Mouse (Mus musculus): ENCODE results near the gene Frat1. TPM values are rescaled to one million over a fixed set of nuclear protein-coding genes. Genes with fewer than 3 reads are reported as not detected.
A peak's percentile ranks its signal among the peaks of the same experiment; 100 is the strongest.
"Not testable (repeated sequence)": the region's sequence is repeated elsewhere in the genome, so short reads cannot be mapped to it uniquely, and the experiment has no call there.

Frat1 gene
- total and polyA plus RNA-seq, 3 experiments: 1.3 to 3.9 (median 2.5) TPM

GRCm38 (mm10) chr19:41847091-41847581 is 17.4 kb downstream of the Frat1 start:
- peak overlapping the region; percentile 99 for H3K27ac ChIP-seq
- WGBS: 0% methylated on average over 64 of the region's 64 CpGs

DNA sequence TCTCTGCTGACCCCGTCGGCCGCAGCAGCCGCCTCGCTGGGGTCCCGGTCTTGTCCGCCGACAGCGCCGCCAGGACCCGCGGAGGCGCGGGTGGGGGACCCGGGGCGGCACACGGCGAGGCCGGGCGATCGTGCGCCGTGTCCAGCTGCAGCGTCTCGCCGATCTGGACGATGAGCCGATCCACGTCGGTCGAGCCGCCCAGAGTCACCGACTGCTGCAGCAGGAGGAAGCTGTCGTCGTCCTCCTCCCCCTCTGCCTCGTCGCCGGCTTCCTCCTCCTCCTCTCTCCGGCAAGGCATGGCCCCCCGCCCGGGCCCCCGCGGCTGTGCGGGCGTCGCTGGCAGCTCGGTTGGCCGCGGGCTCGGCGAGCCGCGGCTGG is 17.8 kb downstream of the Frat1 start:
- not testable (repeated sequence) for H3K79me2 ChIP-seq (replicated peaks; ENCODE audit: control insufficient read depth, insufficient read depth, low read length); DNase-seq; H3K4me1 ChIP-seq (ENCODE audit: control insufficient read depth, insufficient read depth, low read length); H3K36me3 ChIP-seq (ENCODE audit: control insufficient read depth, insufficient read depth, low read length); H3K27me3 ChIP-seq (ENCODE audit: control insufficient read depth, insufficient read depth, low read length)
- WGBS: under 1% methylated on average over 53 of the region's 53 CpGs
- Histone ChIP-seq H3K27ac (peak overlapping the region; percentile 99), H3K4me3 (peak overlapping the region; percentile 81), H3K9ac (ENCODE audit: low read depth, low read length) (peak overlapping the region; percentile 88)
- intact Hi-C loops (cut with DNase I): loop anchor here (2.0 to 5.0 kb wide), 2 partner anchors 65 to 69 kb away; partner anchors contain the start of gene Pgam1

More at GRCm38 (mm10) chr19:41847091-41847581, 17.4 kb downstream of the Frat1 start:
- H3K4me1 ChIP-seq (ENCODE audit: control insufficient read depth, insufficient read depth, low read length): peaks cover 4% of the 10 kb centered on the region
- H3K27me3 ChIP-seq (ENCODE audit: control insufficient read depth, insufficient read depth, low read length): no peaks in the 10 kb centered on the region
- H3K9ac ChIP-seq (ENCODE audit: low read depth, low read length): peak overlapping the region; percentile 88
- peak overlapping the region; percentile 81 for H3K4me3 ChIP-seq
- intact Hi-C loops (cut with DNase I): loop anchor here (2.0 to 5.0 kb wide), 2 partner anchors 65 to 68 kb away; partner anchors contain the start of gene Pgam1
- peak; percentile 63 to 73 for DNase-seq
- H3K79me2 ChIP-seq (replicated peaks; ENCODE audit: control insufficient read depth, insufficient read depth, low read length): no peaks in the 10 kb centered on the region
- H3K36me3 ChIP-seq (ENCODE audit: control insufficient read depth, insufficient read depth, low read length): no peaks in the 10 kb centered on the region
- TF ChIP-seq POLR2A (IDR thresholded peaks at IDR 0.05; ENCODE audit: insufficient read depth, low read depth, low read length) (no peak), CTCF (IDR thresholded peaks at IDR 0.05) (no peak), EP300 (IDR thresholded peaks at IDR 0.05; ENCODE audit: insufficient read depth, low read depth, low read length) (no peak)

GRCm38 (mm10) chr19:41847992-41848851 is 18.5 kb downstream of the Frat1 start, which contains the start of gene Frat2:
TSS of gene Frat2 (minus strand) at chr19:41848132.
- peak within 1 kb of the TSS; percentile 81 for H3K4me3 ChIP-seq
- peak within 1 kb of the TSS; percentile 99 for H3K27ac ChIP-seq
- no peaks in the 10 kb centered on the region for H3K27me3 ChIP-seq (ENCODE audit: control insufficient read depth, insufficient read depth, low read length)
- under 1% methylated on average over 72 of the region's 72 CpGs for WGBS
- H3K79me2 ChIP-seq (replicated peaks; ENCODE audit: control insufficient read depth, insufficient read depth, low read length): no peaks in the 10 kb centered on the region
- no peaks in the 10 kb centered on the region for H3K36me3 ChIP-seq (ENCODE audit: control insufficient read depth, insufficient read depth, low read length)
- peak within 1 kb of the TSS; percentile 93 for H3K9ac ChIP-seq (ENCODE audit: low read depth, low read length)
- DNase-seq: peak; percentile 92 to 93
- no peak for TF ChIP-seq CTCF (IDR thresholded peaks at IDR 0.05)
- peak; percentile 53 for TF ChIP-seq POLR2A (IDR thresholded peaks at IDR 0.05; ENCODE audit: insufficient read depth, low read depth, low read length)
- no peak for TF ChIP-seq EP300 (IDR thresholded peaks at IDR 0.05; ENCODE audit: insufficient read depth, low read depth, low read length)
- H3K4me1 ChIP-seq (ENCODE audit: control insufficient read depth, insufficient read depth, low read length): peaks cover 4% of the 10 kb centered on the region
- intact Hi-C loops (cut with DNase I): loop anchor here (1.0 to 5.0 kb wide), 4 partner anchors 19 to 69 kb away; partner anchors contain the start of genes Frat1 and Pgam1

DNA sequence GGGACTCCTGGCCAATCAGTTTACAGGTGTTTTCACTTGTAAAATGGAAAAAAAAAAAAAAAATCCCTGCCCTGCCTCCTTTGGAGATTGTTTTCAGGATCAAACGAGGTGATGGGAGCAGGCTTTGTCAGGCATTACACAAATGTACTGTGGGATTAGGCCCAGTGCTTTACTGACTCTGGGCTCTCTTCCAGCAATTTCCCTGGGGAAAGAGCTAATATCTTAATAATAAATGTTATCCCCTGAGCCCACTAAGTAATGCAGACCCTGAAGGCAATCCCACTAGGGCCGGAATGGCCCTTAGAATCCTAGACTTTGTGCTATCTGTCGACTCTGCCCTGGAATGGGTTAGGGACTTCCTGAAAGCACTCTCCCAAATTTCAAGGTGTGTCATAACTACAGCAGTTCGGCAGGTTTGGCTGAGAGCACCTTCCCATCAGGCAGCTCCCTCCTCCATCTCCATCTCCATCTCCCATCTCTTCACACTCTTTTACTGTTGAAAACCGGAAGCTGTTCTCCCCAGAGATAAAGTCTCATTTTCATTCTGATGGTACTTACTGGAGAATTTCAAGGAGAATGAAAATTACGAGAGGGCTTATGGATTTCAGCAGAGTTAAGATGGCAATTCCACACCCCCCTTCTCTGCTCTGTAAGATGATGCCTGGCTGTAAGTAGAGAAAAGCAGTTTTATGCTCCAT is 20.4 kb downstream of the Frat1 start:
- intact Hi-C loops (cut with DNase I): no loop called here
- H3K79me2 ChIP-seq (replicated peaks; ENCODE audit: control insufficient read depth, insufficient read depth, low read length): no peaks in the 10 kb centered on the region
- H3K27me3 ChIP-seq (ENCODE audit: control insufficient read depth, insufficient read depth, low read length): no peaks in the 10 kb centered on the region
- DNase-seq: no peak
- no peak overlapping the region for H3K9ac ChIP-seq (ENCODE audit: low read depth, low read length)
- H3K27ac ChIP-seq: no peak overlapping the region
- no peak for TF ChIP-seq POLR2A (IDR thresholded peaks at IDR 0.05; ENCODE audit: insufficient read depth, low read depth, low read length)
- TF ChIP-seq CTCF (IDR thresholded peaks at IDR 0.05): no peak
- no peak for TF ChIP-seq EP300 (IDR thresholded peaks at IDR 0.05; ENCODE audit: insufficient read depth, low read depth, low read length)
- WGBS: 56% methylated on average over 6 of the region's 6 CpGs
- no peak overlapping the region for H3K4me3 ChIP-seq
- peaks cover 4% of the 10 kb centered on the region for H3K4me1 ChIP-seq (ENCODE audit: control insufficient read depth, insufficient read depth, low read length)
- no peaks in the 10 kb centered on the region for H3K36me3 ChIP-seq (ENCODE audit: control insufficient read depth, insufficient read depth, low read length)

DNA sequence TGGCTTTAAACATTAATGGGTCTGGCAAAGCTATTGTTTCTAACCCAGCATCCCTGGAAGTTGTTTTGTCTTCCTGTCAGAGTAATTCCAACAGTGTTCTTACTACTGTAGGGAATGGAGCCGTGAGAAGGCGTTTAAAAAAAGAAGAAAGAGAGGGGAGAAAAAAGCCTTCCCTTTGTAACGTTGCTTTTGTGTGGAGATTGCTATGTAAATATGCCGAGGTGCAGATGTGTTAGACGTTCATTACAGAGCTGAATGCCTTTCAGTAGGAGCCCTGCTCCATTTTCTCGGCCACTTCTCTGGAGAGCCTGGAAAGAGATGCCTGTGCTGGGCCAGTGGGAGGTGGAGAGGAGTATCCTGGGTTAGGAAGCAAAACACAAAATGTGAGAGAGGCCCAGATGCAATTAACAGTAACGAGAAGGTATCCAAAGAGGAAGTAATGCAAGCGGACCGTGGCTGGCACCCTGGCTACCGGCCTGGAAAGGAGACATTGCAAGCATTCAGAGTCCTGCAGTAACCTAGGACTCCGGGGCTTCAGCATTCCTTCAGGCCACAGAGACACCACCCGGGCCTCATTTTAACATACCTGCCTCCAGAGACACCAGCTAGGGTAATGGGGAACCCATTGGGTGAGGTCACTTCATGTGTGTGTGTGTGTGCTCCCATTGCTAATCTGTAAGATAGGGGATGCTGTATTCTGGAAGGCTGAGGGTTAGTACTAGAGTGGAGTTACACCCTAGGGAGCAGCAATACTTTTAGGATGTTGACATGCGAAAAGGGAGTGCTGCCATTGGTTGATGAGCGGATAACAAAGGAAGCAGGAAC is 21.2 kb downstream of the Frat1 start:
- WGBS: 41% methylated on average over 14 of the region's 14 CpGs
- TF ChIP-seq CTCF (IDR thresholded peaks at IDR 0.05): no peak
- no peak for DNase-seq
- no peaks in the 10 kb centered on the region for H3K79me2 ChIP-seq (replicated peaks; ENCODE audit: control insufficient read depth, insufficient read depth, low read length)
- H3K36me3 ChIP-seq (ENCODE audit: control insufficient read depth, insufficient read depth, low read length): no peaks in the 10 kb centered on the region
- peaks cover 4% of the 10 kb centered on the region for H3K4me1 ChIP-seq (ENCODE audit: control insufficient read depth, insufficient read depth, low read length)
- no peak overlapping the region for H3K27ac ChIP-seq
- no peaks in the 10 kb centered on the region for H3K27me3 ChIP-seq (ENCODE audit: control insufficient read depth, insufficient read depth, low read length)
- intact Hi-C loops (cut with DNase I): no loop called here
- no peak overlapping the region for H3K9ac ChIP-seq (ENCODE audit: low read depth, low read length)
- no peak overlapping the region for H3K4me3 ChIP-seq

Measured in heart, adult 2 months (tissue).